Mouse (Mus musculus): ENCODE data around the gene Cnnm3. TPM values are rescaled to one million over a fixed set of nuclear protein-coding genes. Genes with fewer than 3 reads are reported as not detected.

The Cnnm3 gene
- polyA plus RNA-seq, 1 experiment from 2014 or later: 2.0 TPM

GRCm38 (mm10) chr1:36508238-36508637, 3.4 kb upstream of the Cnnm3 start:
- Histone ChIP-seq H3K27ac (replicated peaks) (no peak overlapping the region), H3K9me3 (peaks cover 3% of the 10 kb centered on the region; the same call in 1 of the 2 replicates), H3K9ac (no peak overlapping the region), H3K27me3 (replicated peaks) (no peaks in the 10 kb centered on the region), H3K4me1 (peaks cover 5% of the 10 kb centered on the region), H3K36me3 (peaks cover 23% of the 10 kb centered on the region), H3K4me2 (no peak overlapping the region), H3K4me3 (no peak overlapping the region)
- ATAC-seq (ENCODE audit: extremely low read depth, insufficient number of reproducible peaks, low FRiP score, low TSS enrichment): no peak
- WGBS: 82% methylated on average over 5 of the region's 5 CpGs

DNA sequence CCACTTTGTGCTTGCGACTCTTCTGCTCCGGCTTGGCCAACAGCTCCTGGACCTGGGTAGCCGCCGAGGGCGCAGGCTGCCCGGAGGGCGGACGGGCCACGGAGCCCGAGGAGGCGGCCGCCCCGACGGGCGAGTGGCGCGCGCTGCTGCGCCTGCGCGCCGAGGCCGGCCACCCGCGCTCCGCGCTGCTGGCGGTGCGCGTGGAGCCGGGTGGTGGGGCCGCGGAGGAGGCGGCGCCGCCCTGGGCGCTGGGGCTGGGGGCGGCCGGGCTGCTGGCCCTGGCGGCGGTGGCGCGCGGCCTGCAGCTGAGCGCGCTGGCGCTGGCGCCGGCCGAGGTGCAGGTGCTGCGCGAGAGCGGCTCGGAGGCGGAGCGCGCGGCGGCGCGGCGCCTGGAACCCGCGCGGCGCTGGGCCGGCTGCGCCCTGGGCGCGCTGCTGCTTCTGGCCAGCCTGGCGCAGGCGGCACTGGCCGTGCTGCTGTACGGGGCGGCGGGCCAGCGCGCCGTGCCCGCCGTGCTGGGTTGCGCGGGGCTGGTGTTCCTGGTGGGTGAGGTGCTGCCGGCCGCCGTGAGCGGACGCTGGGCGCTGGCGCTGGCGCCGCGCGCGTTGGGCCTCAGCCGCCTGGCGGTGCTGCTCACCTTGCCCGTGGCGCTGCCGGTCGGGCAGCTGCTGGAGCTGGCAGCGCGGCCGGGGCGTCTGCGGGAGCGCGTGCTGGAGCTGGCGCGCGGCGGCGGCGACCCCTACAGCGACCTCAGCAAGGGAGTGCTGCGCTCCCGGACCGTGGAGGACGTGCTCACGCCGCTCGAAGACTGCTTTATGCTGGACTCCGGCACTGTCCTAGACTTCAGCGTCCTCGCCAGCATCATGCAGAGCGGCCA, 660 bp downstream of the Cnnm3 start:
- peak overlapping the region; percentile 72 for H3K4me3 ChIP-seq
- peak overlapping the region; percentile 95 for H3K27ac ChIP-seq (replicated peaks)
- WGBS: under 1% methylated on average over 117 of the region's 126 CpGs
- no peaks in the 10 kb centered on the region for H3K27me3 ChIP-seq (replicated peaks)
- H3K4me1 ChIP-seq: peaks cover 37% of the 10 kb centered on the region
- peaks cover 29% of the 10 kb centered on the region for H3K36me3 ChIP-seq
- peak overlapping the region; percentile 87 for H3K9ac ChIP-seq
- ATAC-seq (ENCODE audit: extremely low read depth, insufficient number of reproducible peaks, low FRiP score, low TSS enrichment): peak; percentile 52
- H3K4me2 ChIP-seq: peak overlapping the region; percentile 96
- H3K9me3 ChIP-seq: peaks cover 3% of the 10 kb centered on the region; the same call in 1 of the 2 replicates

GRCm38 (mm10) chr1:36512966-36513280, 1.3 kb downstream of the Cnnm3 start:
- H3K9me3 ChIP-seq: peaks cover 3% of the 10 kb centered on the region; the same call in 1 of the 2 replicates
- H3K36me3 ChIP-seq: peaks cover 24% of the 10 kb centered on the region
- H3K4me1 ChIP-seq: peaks cover 42% of the 10 kb centered on the region
- peak overlapping the region; percentile 72 for H3K4me3 ChIP-seq
- H3K27me3 ChIP-seq (replicated peaks): no peaks in the 10 kb centered on the region
- H3K4me2 ChIP-seq: peak overlapping the region; percentile 96
- ATAC-seq (ENCODE audit: extremely low read depth, insufficient number of reproducible peaks, low FRiP score, low TSS enrichment): no peak
- H3K9ac ChIP-seq: peak overlapping the region; percentile 87
- H3K27ac ChIP-seq (replicated peaks): peak overlapping the region; percentile 95
- 1% methylated on average over 16 of the region's 16 CpGs for WGBS

DNA sequence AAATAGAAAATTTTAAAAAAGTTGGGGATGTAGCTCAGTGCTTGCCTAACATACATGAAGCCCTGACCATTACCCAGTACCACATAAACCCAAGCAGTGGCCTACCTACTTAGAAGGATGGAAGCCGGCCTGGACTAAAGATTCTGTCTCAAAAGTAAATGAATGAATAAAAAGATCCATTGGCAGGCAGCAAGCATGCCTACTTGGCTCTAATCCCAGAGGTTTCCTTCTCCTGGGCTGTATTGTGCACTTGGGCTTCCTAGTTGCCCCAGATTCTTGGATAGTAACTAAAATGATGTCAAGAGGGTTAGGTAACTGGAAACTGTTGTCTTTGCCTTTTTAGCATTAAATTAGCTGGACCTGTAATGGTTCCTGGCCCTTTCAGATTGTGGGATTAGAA, 1.6 kb downstream of the Cnnm3 start:
- Histone ChIP-seq H3K4me1 (peaks cover 46% of the 10 kb centered on the region), H3K4me3 (peak overlapping the region; percentile 72), H3K27me3 (replicated peaks) (no peaks in the 10 kb centered on the region), H3K9me3 (peaks cover 3% of the 10 kb centered on the region; the same call in 1 of the 2 replicates), H3K36me3 (peaks cover 28% of the 10 kb centered on the region), H3K9ac (peak overlapping the region; percentile 87), H3K4me2 (peak overlapping the region; percentile 96), H3K27ac (replicated peaks) (no peak overlapping the region)
- no peak for ATAC-seq (ENCODE audit: extremely low read depth, insufficient number of reproducible peaks, low FRiP score, low TSS enrichment)
- 9% methylated on average over 1 of the region's 1 CpGs for WGBS

DNA sequence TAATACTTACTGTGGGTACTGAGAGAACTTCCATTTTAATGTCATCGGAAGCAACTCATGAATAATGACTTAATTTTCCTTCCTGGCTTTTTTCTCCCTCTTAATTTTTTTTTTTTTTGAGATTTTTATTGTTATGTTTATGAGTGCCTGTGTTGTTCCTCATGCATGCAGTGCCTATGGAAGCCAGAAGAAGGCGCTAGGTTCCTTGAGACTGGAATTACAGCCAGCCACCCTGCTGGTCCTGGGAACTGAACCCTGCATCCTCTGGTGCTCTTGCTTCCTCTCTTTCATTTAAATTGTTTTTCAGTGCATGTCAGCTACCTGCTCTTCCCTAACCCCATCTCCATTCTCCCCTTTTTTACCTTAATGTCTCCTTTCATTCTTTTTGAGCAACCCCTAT, 2.1 kb downstream of the Cnnm3 start:
- 62% methylated on average over 2 of the region's 2 CpGs for WGBS

GRCm38 (mm10) chr1:36518259-36518658, 6.6 kb downstream of the Cnnm3 start:
- Histone ChIP-seq H3K27me3 (replicated peaks) (no peaks in the 10 kb centered on the region), H3K27ac (replicated peaks) (no peak overlapping the region), H3K9me3 (no peaks in the 10 kb centered on the region), H3K36me3 (peaks cover 76% of the 10 kb centered on the region), H3K4me3 (no peak overlapping the region), H3K4me1 (peaks cover 62% of the 10 kb centered on the region), H3K9ac (0 out of 2 replicates have a peak overlapping the region, but pooled peaks have one; percentile 61), H3K4me2 (no peak overlapping the region)
- 80% methylated on average over 3 of the region's 3 CpGs for WGBS
- no peak for ATAC-seq (ENCODE audit: extremely low read depth, insufficient number of reproducible peaks, low FRiP score, low TSS enrichment)

More for the DNA sequence above, 2.1 kb downstream of the Cnnm3 start:
- Histone ChIP-seq H3K27ac (replicated peaks) (no peak overlapping the region), H3K4me2 (peak overlapping the region; percentile 96), H3K27me3 (replicated peaks) (no peaks in the 10 kb centered on the region), H3K4me1 (peaks cover 50% of the 10 kb centered on the region), H3K9me3 (peaks cover 3% of the 10 kb centered on the region; the same call in 1 of the 2 replicates), H3K9ac (peak overlapping the region; percentile 87), H3K4me3 (peak overlapping the region; percentile 72), H3K36me3 (peaks cover 32% of the 10 kb centered on the region)
- no peak for ATAC-seq (ENCODE audit: extremely low read depth, insufficient number of reproducible peaks, low FRiP score, low TSS enrichment)

- no peak overlapping the region for H3K27ac ChIP-seq (replicated peaks)
- H3K36me3 ChIP-seq: peaks cover 78% of the 10 kb centered on the region
- no peak for ATAC-seq (ENCODE audit: extremely low read depth, insufficient number of reproducible peaks, low FRiP score, low TSS enrichment)
- WGBS: 81% methylated on average over 11 of the region's 11 CpGs
- no peaks in the 10 kb centered on the region for H3K9me3 ChIP-seq
- H3K4me2 ChIP-seq: no peak overlapping the region
- H3K4me3 ChIP-seq: no peak overlapping the region
- no peak overlapping the region for H3K9ac ChIP-seq
- peaks cover 62% of the 10 kb centered on the region for H3K4me1 ChIP-seq
- no peaks in the 10 kb centered on the region for H3K27me3 ChIP-seq (replicated peaks)
These were observed 8.0 kb downstream of the Cnnm3 start for GRCm38 (mm10) chr1:36519626-36520025.

DNA sequence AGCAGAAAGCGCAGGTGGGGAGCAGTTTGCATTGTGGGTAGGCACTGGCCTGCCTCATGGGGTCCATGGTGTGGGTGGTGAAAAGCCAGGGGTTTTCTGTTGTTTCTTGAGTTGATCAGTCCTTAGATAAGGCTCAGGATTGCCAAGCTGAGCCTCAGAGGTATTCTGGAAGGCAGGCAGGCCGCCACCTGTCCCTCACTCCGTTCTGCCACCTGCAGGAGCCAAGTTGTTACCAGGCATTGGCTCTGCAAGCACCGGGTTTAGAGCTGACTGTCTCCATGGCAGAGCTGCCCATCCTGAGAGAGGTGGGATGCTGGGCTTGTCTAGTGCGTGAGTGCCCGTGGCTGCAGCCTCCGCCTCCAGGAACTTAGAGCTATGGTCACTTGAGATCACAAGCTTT, 10.5 kb downstream of the Cnnm3 start:
- peaks cover 44% of the 10 kb centered on the region for H3K4me1 ChIP-seq
- no peak overlapping the region for H3K4me3 ChIP-seq
- H3K27me3 ChIP-seq (replicated peaks): no peaks in the 10 kb centered on the region
- peaks cover 88% of the 10 kb centered on the region for H3K36me3 ChIP-seq
- H3K9ac ChIP-seq: 0 out of 2 replicates have a peak overlapping the region, but pooled peaks have one; percentile 1
- H3K4me2 ChIP-seq: no peak overlapping the region
- ATAC-seq (ENCODE audit: extremely low read depth, insufficient number of reproducible peaks, low FRiP score, low TSS enrichment): no peak
- WGBS: 88% methylated on average over 7 of the region's 7 CpGs
- no peaks in the 10 kb centered on the region for H3K9me3 ChIP-seq
- H3K27ac ChIP-seq (replicated peaks): peak overlapping the region; percentile 91

DNA sequence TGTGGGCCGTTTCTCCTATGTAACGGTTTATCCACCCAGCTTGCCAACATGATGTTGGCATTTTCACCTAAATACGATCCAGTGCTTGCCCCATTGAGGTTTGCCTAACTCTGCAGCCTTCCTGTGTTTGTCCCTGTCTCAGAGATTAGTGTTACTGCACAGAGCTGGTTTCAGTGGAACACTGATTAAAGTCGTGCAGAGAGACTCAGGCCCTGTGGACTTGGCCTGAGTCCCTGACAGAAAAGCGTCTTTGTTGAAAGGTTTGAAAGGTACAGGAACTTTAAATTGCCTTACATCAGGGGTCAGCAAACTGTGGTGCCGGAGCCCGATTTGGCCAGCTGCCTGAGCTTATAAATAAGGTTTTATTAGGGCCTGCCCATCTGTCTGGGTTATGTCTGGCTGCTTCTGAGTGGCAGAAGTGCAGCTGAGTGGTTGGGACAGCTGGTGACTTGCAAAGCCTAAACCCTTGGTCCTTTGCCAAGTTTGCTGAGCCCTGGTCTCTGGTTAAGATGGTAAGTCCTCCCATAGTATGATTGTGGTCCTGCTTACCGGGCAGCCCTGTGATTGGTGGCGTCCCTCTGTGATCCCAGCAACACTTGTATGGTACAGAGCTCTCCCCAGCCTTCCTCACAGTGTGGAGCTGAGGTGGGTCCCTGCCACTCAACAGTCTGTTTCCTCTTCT, 11.8 kb downstream of the Cnnm3 start:
- Histone ChIP-seq H3K4me1 (peaks cover 43% of the 10 kb centered on the region), H3K4me3 (no peak overlapping the region), H3K9me3 (no peaks in the 10 kb centered on the region), H3K27me3 (replicated peaks) (no peaks in the 10 kb centered on the region), H3K9ac (peak overlapping the region; percentile 41; the same call in 1 of the 2 replicates), H3K36me3 (peaks cover 83% of the 10 kb centered on the region), H3K27ac (replicated peaks) (peak overlapping the region; percentile 91), H3K4me2 (0 out of 2 replicates have a peak overlapping the region, but pooled peaks have one; percentile 4)
- peak; percentile 58; the same call in 1 of the 2 replicates for ATAC-seq (ENCODE audit: extremely low read depth, insufficient number of reproducible peaks, low FRiP score, low TSS enrichment)
- 44% methylated on average over 9 of the region's 9 CpGs for WGBS

- WGBS: 60% methylated on average over 5 of the region's 5 CpGs
- no peak for ATAC-seq (ENCODE audit: extremely low read depth, insufficient number of reproducible peaks, low FRiP score, low TSS enrichment)
- H3K4me3 ChIP-seq: no peak overlapping the region
- H3K27ac ChIP-seq (replicated peaks): peak overlapping the region; percentile 91
- no peaks in the 10 kb centered on the region for H3K27me3 ChIP-seq (replicated peaks)
- H3K4me2 ChIP-seq: no peak overlapping the region
- no peak overlapping the region for H3K9ac ChIP-seq
- H3K36me3 ChIP-seq: peaks cover 77% of the 10 kb centered on the region
- no peaks in the 10 kb centered on the region for H3K9me3 ChIP-seq
- peaks cover 40% of the 10 kb centered on the region for H3K4me1 ChIP-seq
These were observed 12.4 kb downstream of the Cnnm3 start for GRCm38 (mm10) chr1:36524058-36524457.

- H3K9me3 ChIP-seq: no peaks in the 10 kb centered on the region
- H3K4me2 ChIP-seq: no peak overlapping the region
- peaks cover 51% of the 10 kb centered on the region for H3K4me1 ChIP-seq
- ATAC-seq (ENCODE audit: extremely low read depth, insufficient number of reproducible peaks, low FRiP score, low TSS enrichment): no peak
- H3K27ac ChIP-seq (replicated peaks): no peak overlapping the region
- no peak overlapping the region for H3K9ac ChIP-seq
- H3K4me3 ChIP-seq: no peak overlapping the region
- peaks cover 63% of the 10 kb centered on the region for H3K36me3 ChIP-seq
- 90% methylated on average over 12 of the region's 12 CpGs for WGBS
- no peaks in the 10 kb centered on the region for H3K27me3 ChIP-seq (replicated peaks)
These were observed 14.1 kb downstream of the Cnnm3 start for GRCm38 (mm10) chr1:36525774-36526173.

All from heart, embryonic 13.5 days (tissue).